Mouse (Mus musculus) limb, embryonic 11.5 days (tissue): ENCODE data around the gene Itpr1. TPM values are rescaled to one million over a fixed set of nuclear protein-coding genes. Genes with fewer than 3 reads are reported as not detected.

Experiments used
- ATAC-seq: fragments of 200-750 bp; cut with Nextera tagmentation; 2 replicates; pipeline ENCODE4 v1.8.0; 2017; ENCODE audit warnings: low read depth; ENCODE audit not compliant: insufficient number of reproducible peaks, low FRiP score, low TSS enrichment
- DNase-seq: peaks from one replicate; pipeline ENCODE4 v3.0.0-alpha.2; 2015; ENCODE audit warnings: low spot score
- H3K27ac ChIP-seq: fragments of 300-500 bp; sonication (generic); replicated peaks from 2 replicates; pipeline ENCODE4 v1.5.1; 2014; ENCODE audit warnings: low read depth, mild to moderate bottlenecking, low read length
- H3K27me3 ChIP-seq: fragments of 300-500 bp; sonication (generic); 2 replicates; pipeline ENCODE4 v1.6.1; 2014; ENCODE audit warnings: mild to moderate bottlenecking, low read length, mixed read lengths; ENCODE audit not compliant: control insufficient read depth, insufficient read depth
- H3K36me3 ChIP-seq: fragments of 300-500 bp; sonication (generic); 2 replicates; pipeline ENCODE4 v1.6.1; 2014; ENCODE audit warnings: mild to moderate bottlenecking, low read length, moderate library complexity, mixed read lengths; ENCODE audit not compliant: control insufficient read depth, insufficient read depth
- H3K4me1 ChIP-seq: fragments of 300-500 bp; sonication (generic); 2 replicates; pipeline ENCODE4 v1.6.1; 2014; ENCODE audit warnings: low read length, mixed read lengths; ENCODE audit not compliant: control insufficient read depth, insufficient read depth
- H3K4me2 ChIP-seq: fragments of 300-500 bp; sonication (generic); 2 replicates; pipeline ENCODE4 v1.6.1; 2014; ENCODE audit warnings: low read depth, mild to moderate bottlenecking, moderate library complexity; ENCODE audit not compliant: severe bottlenecking
- H3K4me3 ChIP-seq: fragments of 300-500 bp; sonication (generic); 2 replicates; pipeline ENCODE4 v1.5.1; 2014; ENCODE audit warnings: low read depth, low read length
- H3K9ac ChIP-seq: fragments of 300-500 bp; sonication (generic); 2 replicates; pipeline ENCODE4 v1.6.1; 2014; ENCODE audit warnings: mild to moderate bottlenecking, low read length
- H3K9me3 ChIP-seq: fragments of 300-500 bp; sonication (generic); 2 replicates; pipeline ENCODE4 v1.6.1; 2016; ENCODE audit warnings: low read length; ENCODE audit not compliant: control insufficient read depth
- WGBS: fragments of 180-500 bp; shearing (Covaris S2); extraction: QIAGEN DNeasy Blood & Tissue Kit; methylation state at CpG from one replicate; pipeline ENCODE4 v1.1.7; 2014; 5-methylcytosine and 5-hydroxymethylcytosine counted together
- polyA plus RNA-seq: library from polyadenylated mRNA; unstranded; fragments of >200 nt; fragmentation: Nextera tagmentation; extraction: Ambion mirVana; gene quantifications from 2 replicates; pipeline ENCODE4 v1.2.1, GENCODE M21; 2014

Gene Itpr1
- polyA plus RNA-seq, 1 experiment from 2014 or later: 6.4 TPM

DNA sequence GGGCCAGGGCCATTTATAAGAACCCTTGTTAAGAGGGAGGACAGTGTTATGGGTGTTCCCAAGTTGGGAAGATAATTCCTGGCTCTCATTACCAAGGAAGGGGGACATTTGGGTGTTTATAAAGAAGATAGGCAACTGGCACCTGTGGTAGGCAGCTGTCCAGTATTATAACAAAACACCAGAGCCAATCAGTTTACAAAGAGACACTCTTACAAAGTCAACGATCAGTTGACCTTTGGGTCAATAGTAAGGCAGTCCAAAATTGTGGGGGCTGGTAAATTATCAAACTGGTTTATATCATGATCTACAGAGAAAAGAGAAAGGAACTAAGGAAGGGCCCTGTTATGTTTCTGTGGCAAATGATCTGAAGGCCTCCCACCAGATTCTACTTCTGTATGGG is 104.1 kb downstream of the Itpr1 start:
- H3K9ac ChIP-seq: no peak overlapping the region
- DNase-seq (no peak), ATAC-seq (no peak)
- H3K9me3 ChIP-seq: no peaks in the 10 kb centered on the region
- no peaks in the 10 kb centered on the region for H3K36me3 ChIP-seq
- no peak overlapping the region for H3K27ac ChIP-seq
- H3K27me3 ChIP-seq: no peaks in the 10 kb centered on the region
- H3K4me2 ChIP-seq: no peak overlapping the region
- no peaks in the 10 kb centered on the region for H3K4me1 ChIP-seq
- WGBS: 86% methylated on average over 1 of the region's 1 CpGs
- H3K4me3 ChIP-seq: no peak overlapping the region

GRCm38 (mm10) chr6:108321653-108322052 is 108.8 kb downstream of the Itpr1 start:
- ATAC-seq (no peak), DNase-seq (no peak)
- H3K27me3 ChIP-seq: no peaks in the 10 kb centered on the region
- H3K27ac ChIP-seq: no peak overlapping the region
- H3K9ac ChIP-seq: no peak overlapping the region
- 74% methylated on average over 2 of the region's 2 CpGs for WGBS
- H3K4me3 ChIP-seq: no peak overlapping the region
- no peak overlapping the region for H3K4me2 ChIP-seq
- no peaks in the 10 kb centered on the region for H3K9me3 ChIP-seq
- no peaks in the 10 kb centered on the region for H3K36me3 ChIP-seq
- H3K4me1 ChIP-seq: no peaks in the 10 kb centered on the region

- DNase-seq (no peak), ATAC-seq (no peak)
- WGBS: 83% methylated on average over 6 of the region's 6 CpGs
- H3K9me3 ChIP-seq: no peaks in the 10 kb centered on the region
- H3K4me3 ChIP-seq: no peak overlapping the region
- H3K9ac ChIP-seq: no peak overlapping the region
- no peaks in the 10 kb centered on the region for H3K27me3 ChIP-seq
- H3K27ac ChIP-seq: no peak overlapping the region
- no peaks in the 10 kb centered on the region for H3K36me3 ChIP-seq
- H3K4me2 ChIP-seq: no peak overlapping the region
- no peaks in the 10 kb centered on the region for H3K4me1 ChIP-seq
These were observed 111.6 kb downstream of the Itpr1 start for GRCm38 (mm10) chr6:108324464-108325025.

DNA sequence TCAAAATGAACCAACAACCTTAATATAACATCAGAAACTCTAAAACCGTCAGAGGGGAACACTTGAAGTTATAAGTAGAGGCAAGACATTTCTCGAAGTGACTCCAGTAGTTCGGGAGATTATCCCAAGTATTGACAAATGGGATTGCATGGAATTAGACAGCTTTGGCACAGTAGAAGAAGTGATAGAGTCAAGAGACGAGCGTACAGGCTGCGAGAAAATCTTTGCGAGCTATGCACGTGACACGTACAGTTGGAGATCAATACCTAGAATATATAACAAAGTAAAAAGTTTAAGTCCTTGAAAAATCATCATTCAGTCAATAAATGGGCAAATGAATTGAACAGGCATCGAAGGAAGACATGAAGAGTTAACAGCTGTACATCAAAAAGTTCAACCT is 112.5 kb downstream of the Itpr1 start:
- H3K27ac ChIP-seq: no peak overlapping the region
- ATAC-seq: no peak
- no peak overlapping the region for H3K4me2 ChIP-seq
- WGBS: 94% methylated on average over 10 of the region's 10 CpGs
- no peaks in the 10 kb centered on the region for H3K4me1 ChIP-seq
- H3K9ac ChIP-seq: no peak overlapping the region
- H3K27me3 ChIP-seq: no peaks in the 10 kb centered on the region
- H3K36me3 ChIP-seq: no peaks in the 10 kb centered on the region
- no peak overlapping the region for H3K4me3 ChIP-seq
- no peak for DNase-seq
- H3K9me3 ChIP-seq: no peaks in the 10 kb centered on the region

GRCm38 (mm10) chr6:108325948-108326411 is 113.1 kb downstream of the Itpr1 start:
- Histone ChIP-seq H3K36me3 (no peaks in the 10 kb centered on the region), H3K27ac (no peak overlapping the region), H3K9me3 (no peaks in the 10 kb centered on the region), H3K27me3 (no peaks in the 10 kb centered on the region), H3K9ac (no peak overlapping the region), H3K4me2 (no peak overlapping the region), H3K4me1 (no peaks in the 10 kb centered on the region), H3K4me3 (no peak overlapping the region)
- ATAC-seq (no peak), DNase-seq (no peak)
- WGBS: 93% methylated on average over 12 of the region's 12 CpGs

GRCm38 (mm10) chr6:108326751-108327161 is 113.9 kb downstream of the Itpr1 start:
- Histone ChIP-seq H3K27ac (no peak overlapping the region), H3K27me3 (no peaks in the 10 kb centered on the region), H3K9ac (no peak overlapping the region), H3K36me3 (no peaks in the 10 kb centered on the region), H3K4me3 (no peak overlapping the region), H3K4me1 (no peaks in the 10 kb centered on the region), H3K9me3 (no peaks in the 10 kb centered on the region), H3K4me2 (no peak overlapping the region)
- WGBS: 84% methylated on average over 10 of the region's 10 CpGs
- ATAC-seq (no peak), DNase-seq (no peak)

DNA sequence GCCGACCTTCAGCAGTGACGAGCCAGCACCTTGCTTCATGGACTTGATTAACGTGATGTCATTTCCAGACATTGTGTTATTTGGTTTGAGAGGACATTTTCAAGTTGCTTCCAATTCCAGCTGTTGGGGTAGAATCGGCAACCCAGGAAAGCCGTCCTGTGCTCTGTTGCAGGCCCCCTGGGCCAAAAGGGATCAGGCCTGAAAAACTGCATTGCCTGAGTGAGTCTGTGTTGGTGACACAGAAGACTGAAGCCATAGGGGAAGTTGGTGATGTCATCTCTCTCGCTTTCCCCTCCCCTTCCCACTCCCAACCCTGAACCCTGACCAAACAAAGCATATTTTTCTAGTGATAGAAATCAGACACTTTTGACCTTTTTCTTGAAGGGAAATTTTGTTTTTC is 114.7 kb downstream of the Itpr1 start:
- DNase-seq (no peak), ATAC-seq (no peak)
- no peak overlapping the region for H3K27ac ChIP-seq
- H3K4me3 ChIP-seq: no peak overlapping the region
- H3K9me3 ChIP-seq: no peaks in the 10 kb centered on the region
- WGBS: 80% methylated on average over 6 of the region's 6 CpGs
- no peak overlapping the region for H3K4me2 ChIP-seq
- H3K27me3 ChIP-seq: no peaks in the 10 kb centered on the region
- no peaks in the 10 kb centered on the region for H3K36me3 ChIP-seq
- no peak overlapping the region for H3K9ac ChIP-seq
- no peaks in the 10 kb centered on the region for H3K4me1 ChIP-seq

DNA sequence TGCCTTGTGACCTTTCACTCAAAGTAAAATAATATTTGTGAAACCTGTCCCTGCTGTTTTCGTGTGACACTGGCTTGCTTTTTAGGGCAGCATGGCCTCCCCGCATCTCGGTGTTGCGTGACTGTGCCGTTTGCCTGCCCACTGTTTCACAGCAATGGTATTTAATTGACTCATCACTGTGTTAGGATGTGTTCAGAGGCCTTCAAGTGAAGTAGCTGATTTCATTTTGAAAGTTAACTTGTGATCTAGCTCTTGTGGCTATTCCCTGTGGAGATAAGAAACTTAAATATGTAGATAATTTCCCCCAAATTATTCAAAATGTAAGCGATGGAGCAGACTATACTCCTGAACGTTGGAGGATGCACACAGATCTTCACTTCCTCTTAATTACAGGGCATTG is 115.4 kb downstream of the Itpr1 start:
- H3K27ac ChIP-seq: no peak overlapping the region
- H3K27me3 ChIP-seq: no peaks in the 10 kb centered on the region
- no peaks in the 10 kb centered on the region for H3K36me3 ChIP-seq
- no peaks in the 10 kb centered on the region for H3K4me1 ChIP-seq
- H3K4me3 ChIP-seq: no peak overlapping the region
- no peak overlapping the region for H3K9ac ChIP-seq
- no peak overlapping the region for H3K4me2 ChIP-seq
- 89% methylated on average over 7 of the region's 7 CpGs for whole genome bisulfite sequencing
- no peaks in the 10 kb centered on the region for H3K9me3 ChIP-seq
- no peak for DNase-seq
- ATAC-seq: no peak

- no peak for DNase-seq
- Histone ChIP-seq H3K9ac (no peak overlapping the region), H3K4me2 (no peak overlapping the region), H3K36me3 (no peaks in the 10 kb centered on the region), H3K4me3 (no peak overlapping the region), H3K27me3 (no peaks in the 10 kb centered on the region), H3K4me1 (no peaks in the 10 kb centered on the region), H3K27ac (no peak overlapping the region), H3K9me3 (no peaks in the 10 kb centered on the region)
- ATAC-seq: no peak
- 77% methylated on average over 8 of the region's 8 CpGs for WGBS
These were observed 117.6 kb downstream of the Itpr1 start for GRCm38 (mm10) chr6:108330461-108330860.
